9 mouse cellular contexts compared by ENCODE assay signal in the genomic region with DNA sequence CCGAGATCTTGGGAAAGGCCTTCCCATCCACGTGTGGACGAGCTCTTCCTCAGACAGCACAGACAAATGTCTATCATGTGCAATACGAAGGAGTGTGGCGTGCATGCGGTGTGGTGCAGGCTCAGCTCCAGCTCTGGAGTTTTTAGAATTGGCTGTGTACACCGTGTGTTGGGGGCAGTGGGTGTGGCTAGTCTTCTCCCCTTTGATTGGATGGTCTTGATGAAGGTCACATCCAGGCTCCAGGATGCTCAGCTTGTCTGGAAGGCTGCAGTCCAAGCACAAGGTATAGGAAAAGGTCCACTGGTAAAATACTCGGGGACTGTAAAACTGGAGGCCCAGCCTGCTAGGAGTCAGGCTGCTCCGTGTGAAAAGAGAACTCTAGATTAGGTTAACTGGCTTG.
DNase-seq lines count a peak whose midpoint lies in the region; ATAC-seq and TF ChIP-seq lines count a peak whose summit lies in the region.
"Had no signal": no experiment of that assay in that cellular context is flagged by ENCODE, and none has a peak within 500 bp of the region (broad histone marks: within the 10 kb centered on the region; RNA-seq: fewer than 3 reads in every experiment).

No protein-coding gene starts in this region.

- peaks cover 8% of the 10 kb centered on the region; the same call in 1 of the 2 replicates for H3K27me3 ChIP-seq in embryonic facial prominence, embryonic 10.5 days (replicated peaks; ENCODE audit: low read depth, poor library complexity, severe bottlenecking)
- no peaks in the 10 kb centered on the region for H3K27me3 ChIP-seq in heart, embryonic 14.5 days (ENCODE audit: control insufficient read depth, insufficient read depth, low read length)
- no peaks in the 10 kb centered on the region for H3K27me3 ChIP-seq in limb, embryonic 15.5 days

- intact Hi-C loops in left cerebral cortex, adult 2 months (cut with DNase I): no loop called here
- intact Hi-C loops in left cerebral cortex, postnatal 14 days (cut with DNase I): loop anchor here (5.0 kb wide), 1 partner anchor 52 kb away; no protein-coding TSS in a partner anchor
- intact Hi-C loops in gastrocnemius, postnatal 14 days (cut with DNase I; ENCODE audit: low total_unique reads): loop anchor here (10.0 kb wide), 1 partner anchor 65 kb away; no protein-coding TSS in a partner anchor

- no peak for DNase-seq in left cerebral cortex, adult 2 months (ENCODE audit: extremely low spot score in 1 of 2, low spot score in 2 of 2)
- no peak for DNase-seq in left cerebral cortex, postnatal 14 days (ENCODE audit: low spot score in 2 of 2)
- no peak for DNase-seq in embryonic facial prominence, embryonic 10.5 days (ENCODE audit: low spot score)
- DNase-seq in gastrocnemius, postnatal 14 days: no peak
- no peak for DNase-seq in frontal cortex, postnatal 25 days (ENCODE audit: low spot score in 2 of 2)

- no peak for TF ChIP-seq CTCF in left cerebral cortex, adult 2 months (IDR thresholded peaks at IDR 0.05)

- H3K4me3 ChIP-seq in left cerebral cortex, adult 2 months: no peak overlapping the region
- no peak overlapping the region for H3K4me3 ChIP-seq in embryonic facial prominence, embryonic 10.5 days
- H3K4me3 ChIP-seq in heart, embryonic 14.5 days (ENCODE audit: control insufficient read depth in 1 of 2, insufficient read depth in 1 of 2, low read depth in 1 of 2, low read length in 2 of 2): no peak overlapping the region
- H3K4me3 ChIP-seq in limb, embryonic 15.5 days: no peak overlapping the region

- H3K4me1 ChIP-seq in embryonic facial prominence, embryonic 10.5 days: peaks cover 22% of the 10 kb centered on the region
- peaks cover 42 to 52% of the 10 kb centered on the region in 2 experiments for H3K4me1 ChIP-seq in heart, embryonic 14.5 days (ENCODE audit: control insufficient read depth in 2 of 2, insufficient read depth in 2 of 2, low read length in 2 of 2)
- peaks cover 14% of the 10 kb centered on the region for H3K4me1 ChIP-seq in limb, embryonic 15.5 days

- H3K9me3 ChIP-seq in embryonic facial prominence, embryonic 10.5 days: no peaks in the 10 kb centered on the region
- H3K9me3 ChIP-seq in heart, embryonic 14.5 days (ENCODE audit: control insufficient read depth, low read length): no peaks in the 10 kb centered on the region
- no peaks in the 10 kb centered on the region for H3K9me3 ChIP-seq in limb, embryonic 15.5 days
- H3K9me3 ChIP-seq: G1E had no signal

- 82% methylated on average over 9 of the region's 9 CpGs for WGBS in embryonic facial prominence, embryonic 10.5 days
- WGBS in heart, embryonic 14.5 days: 46% methylated on average over 9 of the region's 9 CpGs
- 73% methylated on average over 9 of the region's 9 CpGs for WGBS in limb, embryonic 15.5 days

- no peak for ATAC-seq in heart, embryonic 14.5 days (ENCODE audit: insufficient number of reproducible peaks, insufficient read depth, low FRiP score, low read depth)
- ATAC-seq in limb, embryonic 15.5 days (ENCODE audit: insufficient number of reproducible peaks, low FRiP score, low TSS enrichment, low read depth): no peak
- no peak for ATAC-seq in megakaryocyte-erythroid progenitor cell, adult 5-6 weeks (replicated peaks; ENCODE audit: low FRiP score, low TSS enrichment, poor library complexity, severe bottlenecking)

- peak overlapping the region; percentile 84 for H3K27ac ChIP-seq in left cerebral cortex, adult 2 months
- H3K27ac ChIP-seq in embryonic facial prominence, embryonic 10.5 days (replicated peaks): peak overlapping the region; percentile 83
- peak overlapping the region; percentile 99 for H3K27ac ChIP-seq in heart, embryonic 14.5 days (replicated peaks in 1 of 2; ENCODE audit: control insufficient read depth in 1 of 2, insufficient read depth in 1 of 2, low read depth in 2 of 2, low read length in 2 of 2)
- H3K27ac ChIP-seq in limb, embryonic 15.5 days: peak overlapping the region; percentile 83

- peak overlapping the region; percentile 44 for H3K4me2 ChIP-seq in heart, embryonic 14.5 days (ENCODE audit: low read length)
- no peak overlapping the region for H3K4me2 ChIP-seq in limb, embryonic 15.5 days

- H3K36me3 ChIP-seq in embryonic facial prominence, embryonic 10.5 days (replicated peaks): no peaks in the 10 kb centered on the region
- H3K36me3 ChIP-seq in heart, embryonic 14.5 days (ENCODE audit: control insufficient read depth, insufficient read depth, low read length): no peaks in the 10 kb centered on the region
- no peaks in the 10 kb centered on the region for H3K36me3 ChIP-seq in limb, embryonic 15.5 days
- H3K36me3 ChIP-seq: G1E had no signal

- peak overlapping the region; percentile 65 for H3K9ac ChIP-seq in heart, embryonic 14.5 days (ENCODE audit: low read length)
- H3K9ac ChIP-seq in limb, embryonic 15.5 days: no peak overlapping the region
